Mouse (Mus musculus) lung, embryonic 16.5 days (tissue): ENCODE results near the gene Cacnb4. TPM values are rescaled to one million over a fixed set of nuclear protein-coding genes. Genes with fewer than 3 reads are reported as not detected.

Experiments used
- ATAC-seq: fragments of 200-750 bp; cut with Nextera tagmentation; 2 replicates; pipeline ENCODE4 v1.8.0; 2017; ENCODE audit warnings: low read depth, mild to moderate bottlenecking, moderate library complexity
- H3K27ac ChIP-seq: fragments of 300-500 bp; sonication (generic); 2 replicates; pipeline ENCODE4 v1.5.1; 2014; ENCODE audit warnings: mild to moderate bottlenecking, control low read depth, low read length
- H3K27me3 ChIP-seq: fragments of 300-500 bp; sonication (generic); 2 replicates; pipeline ENCODE4 v1.6.1; 2014; ENCODE audit warnings: low read depth, low read length, mixed read lengths; ENCODE audit not compliant: control insufficient read depth, insufficient read depth
- H3K36me3 ChIP-seq: fragments of 300-500 bp; sonication (generic); 2 replicates; pipeline ENCODE4 v1.6.1; 2014; ENCODE audit warnings: low read length; ENCODE audit not compliant: control insufficient read depth, insufficient read depth
- H3K4me1 ChIP-seq: fragments of 300-500 bp; sonication (generic); replicated peaks from 2 replicates; pipeline ENCODE4 v1.6.1; 2014; ENCODE audit warnings: low read length, mixed read lengths; ENCODE audit not compliant: control insufficient read depth, insufficient read depth
- H3K4me2 ChIP-seq: fragments of 300-500 bp; sonication (generic); 2 replicates; pipeline ENCODE4 v1.6.1; 2014; ENCODE audit warnings: low read depth, low read length, control low read depth
- H3K4me3 ChIP-seq: fragments of 300-500 bp; sonication (generic); 2 replicates; pipeline ENCODE4 v1.5.1; 2014; ENCODE audit warnings: mild to moderate bottlenecking, low read length, control low read depth
- H3K9ac ChIP-seq: fragments of 300-500 bp; sonication (generic); 2 replicates; pipeline ENCODE4 v1.6.1; 2014; ENCODE audit warnings: low read length, control low read depth
- H3K9me3 ChIP-seq: fragments of 300-500 bp; sonication (generic); 2 replicates; pipeline ENCODE4 v1.6.1; 2016; ENCODE audit warnings: low read length; ENCODE audit not compliant: control insufficient read depth
- WGBS: fragments of 180-500 bp; shearing (Covaris S2); extraction: QIAGEN DNeasy Blood & Tissue Kit; methylation state at CpG from one replicate; pipeline ENCODE4 v1.1.7; 2014; 5-methylcytosine and 5-hydroxymethylcytosine counted together
- polyA plus RNA-seq: library from polyadenylated mRNA; unstranded; fragments of >200 nt; fragmentation: Nextera tagmentation; extraction: Ambion mirVana; gene quantifications from 2 replicates; pipeline ENCODE4 v1.2.1, GENCODE M21; 2015

Gene Cacnb4
- polyA plus RNA-seq, 1 experiment from 2014 or later, result 1.1 TPM

GRCm38 (mm10) chr2:52448916-52449315 lies 227.7 kb downstream of the Cacnb4 start:
- no peaks in the 10 kb centered on the region for H3K36me3 ChIP-seq
- no peak overlapping the region for H3K4me2 ChIP-seq
- H3K9me3 ChIP-seq, result no peaks in the 10 kb centered on the region
- no peaks in the 10 kb centered on the region for H3K27me3 ChIP-seq
- ATAC-seq, result no peak
- no peak overlapping the region for H3K9ac ChIP-seq
- WGBS, result 40% methylated on average over 1 of the region's 1 CpGs
- no peaks in the 10 kb centered on the region; the same call in 1 of the 2 replicates for H3K4me1 ChIP-seq
- no peak overlapping the region for H3K4me3 ChIP-seq
- no peak overlapping the region for H3K27ac ChIP-seq

DNA sequence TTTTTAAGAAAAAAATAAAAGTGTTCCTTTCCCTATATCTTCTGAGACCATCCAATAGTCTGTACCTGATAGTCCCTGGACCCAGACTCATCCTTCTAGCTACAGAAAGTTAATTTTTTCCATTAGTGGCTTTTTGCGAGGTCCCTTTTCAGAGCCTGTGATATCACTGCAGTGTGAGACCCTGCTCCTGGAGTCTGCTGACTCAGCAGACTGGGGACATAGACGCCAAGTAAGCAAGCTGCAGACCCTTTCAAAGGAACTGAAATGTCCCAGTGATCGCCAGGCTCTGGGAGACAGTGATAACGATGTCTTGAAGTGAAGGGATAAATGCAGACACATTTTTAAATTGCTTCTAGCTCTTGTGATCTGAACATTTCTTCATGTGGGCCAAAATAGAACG lies 230.0 kb downstream of the Cacnb4 start:
- Histone ChIP-seq H3K27ac (no peak overlapping the region), H3K4me2 (no peak overlapping the region), H3K4me1 (peaks cover 5% of the 10 kb centered on the region; the same call in 1 of the 2 replicates), H3K9me3 (no peaks in the 10 kb centered on the region), H3K9ac (no peak overlapping the region), H3K27me3 (no peaks in the 10 kb centered on the region), H3K36me3 (no peaks in the 10 kb centered on the region), H3K4me3 (no peak overlapping the region)
- ATAC-seq, result no peak
- WGBS, result 53% methylated on average over 5 of the region's 5 CpGs

- Histone ChIP-seq H3K36me3 (no peaks in the 10 kb centered on the region), H3K4me1 (peaks cover 12% of the 10 kb centered on the region; the same call in 1 of the 2 replicates), H3K27ac (peak overlapping the region; percentile 67), H3K4me2 (peak overlapping the region; percentile 11; the same call in 1 of the 2 replicates), H3K9ac (no peak overlapping the region), H3K27me3 (no peaks in the 10 kb centered on the region), H3K9me3 (no peaks in the 10 kb centered on the region), H3K4me3 (no peak overlapping the region)
- ATAC-seq, result peak; percentile 72
- WGBS, result 27% methylated on average over 5 of the region's 5 CpGs
Measured at GRCm38 (mm10) chr2:52442125-52442524, 234.5 kb downstream of the Cacnb4 start.

GRCm38 (mm10) chr2:52440420-52441015 lies 236.1 kb downstream of the Cacnb4 start:
- peaks cover 15% of the 10 kb centered on the region; the same call in 1 of the 2 replicates for H3K4me1 ChIP-seq
- no peaks in the 10 kb centered on the region for H3K9me3 ChIP-seq
- H3K27ac ChIP-seq, result no peak overlapping the region
- no peaks in the 10 kb centered on the region for H3K27me3 ChIP-seq
- H3K9ac ChIP-seq, result no peak overlapping the region
- H3K4me3 ChIP-seq, result no peak overlapping the region
- no peaks in the 10 kb centered on the region for H3K36me3 ChIP-seq
- WGBS, result 78% methylated on average over 4 of the region's 4 CpGs
- ATAC-seq, result no peak
- no peak overlapping the region for H3K4me2 ChIP-seq

DNA sequence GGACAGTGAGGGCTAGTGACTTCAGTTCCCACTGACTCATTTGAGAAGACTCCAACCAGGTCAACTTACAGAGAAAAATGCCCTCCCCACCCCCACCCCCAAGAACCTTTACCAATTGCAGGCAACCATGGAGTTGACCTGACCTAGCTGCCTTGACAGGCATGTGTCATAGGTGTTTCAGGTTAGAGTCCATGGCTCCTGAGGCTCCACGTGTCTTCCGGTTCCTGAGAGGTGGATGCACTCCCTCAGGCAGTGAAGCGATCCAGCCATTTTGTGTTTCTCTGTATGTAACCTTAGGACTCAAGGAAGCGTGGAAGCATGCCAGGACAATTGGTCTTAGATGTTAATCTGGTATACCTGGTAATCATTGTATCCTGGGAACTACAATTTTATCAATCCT lies 238.2 kb downstream of the Cacnb4 start:
- peaks cover 15% of the 10 kb centered on the region; the same call in 1 of the 2 replicates for H3K4me1 ChIP-seq
- no peak overlapping the region for H3K4me2 ChIP-seq
- H3K27me3 ChIP-seq, result no peaks in the 10 kb centered on the region
- H3K36me3 ChIP-seq, result no peaks in the 10 kb centered on the region
- 86% methylated on average over 4 of the region's 4 CpGs for WGBS
- no peaks in the 10 kb centered on the region for H3K9me3 ChIP-seq
- ATAC-seq, result 0 out of 2 replicates have a peak, but pooled peaks have one; percentile 3
- H3K27ac ChIP-seq, result no peak overlapping the region
- no peak overlapping the region for H3K4me3 ChIP-seq
- no peak overlapping the region for H3K9ac ChIP-seq

DNA sequence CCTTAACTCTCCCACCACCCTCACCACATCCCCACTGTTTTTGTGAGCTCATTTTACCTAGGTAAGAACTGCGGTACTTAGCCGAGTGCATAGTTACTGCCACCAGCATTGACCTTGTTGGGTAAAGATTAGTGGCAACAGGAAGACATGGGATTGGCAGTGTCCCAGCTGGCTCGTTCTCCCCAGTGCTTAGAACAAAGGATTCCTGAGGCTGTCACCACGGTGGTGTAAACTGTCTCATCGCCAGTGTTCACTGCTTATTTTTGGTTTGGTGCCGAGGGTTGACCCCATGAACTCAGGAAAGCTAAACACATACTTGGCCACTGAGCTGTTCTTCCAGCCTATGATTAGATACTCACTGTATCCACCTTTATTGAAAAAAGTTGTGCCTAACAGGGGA lies 238.6 kb downstream of the Cacnb4 start:
- no peak overlapping the region for H3K4me2 ChIP-seq
- H3K4me1 ChIP-seq, result peaks cover 15% of the 10 kb centered on the region; the same call in 1 of the 2 replicates
- no peak overlapping the region for H3K9ac ChIP-seq
- whole genome bisulfite sequencing, result 23% methylated on average over 6 of the region's 6 CpGs
- no peaks in the 10 kb centered on the region for H3K9me3 ChIP-seq
- H3K4me3 ChIP-seq, result no peak overlapping the region
- H3K36me3 ChIP-seq, result no peaks in the 10 kb centered on the region
- no peaks in the 10 kb centered on the region for H3K27me3 ChIP-seq
- no peak overlapping the region for H3K27ac ChIP-seq
- ATAC-seq, result peak; percentile 85

- H3K36me3 ChIP-seq, result no peaks in the 10 kb centered on the region
- peaks cover 10% of the 10 kb centered on the region; the same call in 1 of the 2 replicates for H3K4me1 ChIP-seq
- no peaks in the 10 kb centered on the region for H3K9me3 ChIP-seq
- H3K27ac ChIP-seq, result no peak overlapping the region
- H3K27me3 ChIP-seq, result no peaks in the 10 kb centered on the region
- WGBS, result 46% methylated on average over 14 of the region's 14 CpGs
- H3K4me3 ChIP-seq, result no peak overlapping the region
- no peak for ATAC-seq
- H3K9ac ChIP-seq, result no peak overlapping the region
- no peak overlapping the region for H3K4me2 ChIP-seq
Measured at GRCm38 (mm10) chr2:52435919-52436632, 240.6 kb downstream of the Cacnb4 start.

- Histone ChIP-seq H3K4me2 (no peak overlapping the region), H3K4me1 (peaks cover 8% of the 10 kb centered on the region; the same call in 1 of the 2 replicates), H3K27ac (no peak overlapping the region), H3K27me3 (no peaks in the 10 kb centered on the region), H3K4me3 (no peak overlapping the region), H3K36me3 (no peaks in the 10 kb centered on the region), H3K9me3 (no peaks in the 10 kb centered on the region), H3K9ac (no peak overlapping the region)
- WGBS, result 43% methylated on average over 7 of the region's 7 CpGs
- peak; percentile 64; the same call in 1 of the 2 replicates for ATAC-seq
Measured at GRCm38 (mm10) chr2:52433365-52433764, 243.3 kb downstream of the Cacnb4 start.

DNA sequence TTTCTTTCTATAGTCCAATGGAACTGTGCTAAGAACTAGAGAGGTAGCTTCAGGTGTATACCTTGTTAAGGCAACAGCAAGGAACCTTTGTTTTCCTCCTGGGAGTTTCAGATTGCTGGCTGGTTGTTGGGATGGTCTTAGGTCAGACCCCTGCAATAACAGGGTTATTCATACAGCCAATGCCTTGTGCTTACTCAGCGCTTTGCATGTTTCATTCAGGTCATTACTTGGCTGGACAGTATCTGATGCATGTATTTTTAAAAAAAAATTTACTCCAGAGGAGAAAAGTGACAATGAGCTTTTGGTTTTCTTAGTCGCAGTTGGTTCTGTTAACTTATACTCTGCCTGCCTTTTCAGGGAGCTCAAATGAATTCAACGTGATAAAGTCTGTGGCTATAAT lies 249.2 kb downstream of the Cacnb4 start:
- no peaks in the 10 kb centered on the region for H3K27me3 ChIP-seq
- no peak overlapping the region for H3K4me2 ChIP-seq
- WGBS, result 69% methylated on average over 3 of the region's 3 CpGs
- ATAC-seq, result no peak
- H3K4me3 ChIP-seq, result no peak overlapping the region
- H3K36me3 ChIP-seq, result no peaks in the 10 kb centered on the region
- no peaks in the 10 kb centered on the region for H3K9me3 ChIP-seq
- peaks cover 16% of the 10 kb centered on the region for H3K4me1 ChIP-seq
- no peak overlapping the region for H3K27ac ChIP-seq
- H3K9ac ChIP-seq, result no peak overlapping the region
